Mouse (Mus musculus) thymus, adult 18-20 months (tissue): ENCODE results near the gene Prickle1.

ENCODE experiments used
- DNase-seq, 2 experiments: peaks; one replicate each; pipeline ENCODE4 v3.0.0; 2022; ENCODE audit warnings: mixed read lengths in 2 of 2

Gene Prickle1

DNA sequence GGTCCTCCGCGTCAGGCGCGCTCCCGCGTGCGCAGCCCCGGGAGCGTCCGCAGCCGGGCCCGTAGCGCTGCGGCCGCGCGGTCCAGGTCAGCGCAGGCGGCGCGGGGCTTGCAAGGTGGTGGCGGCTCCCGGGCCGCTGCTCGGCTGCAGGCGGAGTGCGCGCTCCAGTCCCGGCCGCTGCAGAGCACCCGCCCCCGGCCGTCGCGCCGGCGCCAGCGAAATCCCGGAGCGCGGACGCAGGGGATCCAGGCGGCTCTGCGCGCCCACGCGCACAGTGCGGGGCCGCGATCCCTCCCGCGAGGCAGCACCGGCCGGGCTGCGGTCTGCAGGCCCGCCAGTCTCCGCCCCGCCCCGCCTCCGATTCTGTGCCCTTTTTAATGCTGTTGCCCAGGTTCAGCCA is at the start of gene Prickle1:
Prickle1 (minus strand) TSS at position 146 of the 400 bp plus-strand sequence.
- peak; percentile 55 to 57 for DNase-seq

DNA sequence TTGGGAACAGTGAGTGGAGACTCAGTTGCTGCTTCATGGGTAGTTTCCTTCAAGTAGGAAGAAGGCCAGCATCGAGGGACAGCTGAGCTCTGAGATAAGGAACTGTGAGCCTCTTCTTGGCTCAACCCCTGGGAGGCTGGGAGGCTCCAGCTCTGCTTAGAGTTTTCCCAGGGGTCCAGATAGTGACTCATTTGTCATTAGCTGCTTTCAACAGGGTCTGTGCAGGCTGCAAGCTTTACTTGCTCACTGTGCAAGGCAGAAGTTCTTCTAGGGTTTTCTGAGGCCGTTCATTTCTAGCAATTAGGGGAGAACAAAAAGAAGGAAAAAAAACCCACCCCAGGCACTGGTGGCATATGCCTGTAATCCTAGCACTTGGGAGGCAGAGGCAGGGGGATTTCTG is 44.5 kb upstream of the Prickle1 start:
- DNase-seq = no peak

DNA sequence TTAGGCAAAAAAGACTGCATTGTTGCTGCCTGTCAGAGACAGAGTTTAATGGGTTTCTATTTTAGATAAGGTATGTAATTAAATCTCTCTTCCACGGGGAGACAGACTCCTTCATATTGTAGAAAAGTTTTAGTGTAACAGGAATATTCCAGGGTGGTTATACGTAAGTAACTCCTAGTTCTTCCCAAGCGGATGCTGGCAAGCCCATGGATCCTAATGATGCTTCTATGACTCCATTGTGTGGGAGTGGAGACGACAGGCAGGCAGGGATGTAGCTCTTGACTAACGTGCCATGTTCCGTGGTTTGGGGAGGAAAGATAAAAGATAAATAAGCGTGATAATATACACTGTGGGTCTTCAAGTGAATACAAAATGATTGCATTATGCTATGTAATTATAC is 41.3 kb upstream of the Prickle1 start:
- DNase-seq = no peak

DNA sequence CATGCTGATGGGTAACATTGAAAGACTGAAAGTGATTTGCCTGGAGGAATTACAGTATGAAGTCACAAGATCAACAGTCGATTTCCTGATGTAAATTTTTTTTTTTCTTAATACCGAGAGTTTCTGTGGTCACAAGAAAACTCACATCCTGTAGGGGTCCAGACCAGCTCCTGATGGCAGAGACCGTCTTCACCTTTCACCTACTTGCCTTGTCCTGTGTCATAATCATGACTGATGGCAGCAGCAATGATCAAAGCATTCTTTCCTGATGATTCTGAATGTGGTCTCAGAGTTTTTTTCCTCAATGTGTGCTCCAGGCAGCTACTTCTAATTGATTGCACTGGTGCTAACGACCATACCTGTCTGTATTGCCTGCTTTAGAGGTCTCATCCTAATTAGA is 39.9 kb upstream of the Prickle1 start:
- DNase-seq = no peak

DNA sequence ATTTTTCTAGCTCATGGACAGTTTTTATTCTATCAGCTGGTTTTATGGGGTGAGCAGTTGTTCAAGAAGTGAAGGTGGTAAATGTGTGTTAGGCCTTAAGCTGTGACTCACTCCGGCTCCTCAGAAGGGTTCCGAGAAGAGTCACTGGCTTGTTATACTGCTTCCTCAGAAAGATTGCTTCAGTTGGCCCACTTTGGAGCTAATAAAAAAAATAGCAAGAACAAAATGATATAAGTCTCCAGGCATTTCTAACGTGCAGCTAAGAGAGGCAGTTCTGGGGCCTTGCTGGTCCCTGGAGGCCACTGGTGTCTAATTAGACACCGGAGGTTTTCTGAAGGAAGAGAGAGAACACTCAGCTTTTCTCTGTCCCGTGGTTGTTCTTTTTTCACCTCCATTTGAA is 38.8 kb upstream of the Prickle1 start:
- DNase-seq = no peak

DNA sequence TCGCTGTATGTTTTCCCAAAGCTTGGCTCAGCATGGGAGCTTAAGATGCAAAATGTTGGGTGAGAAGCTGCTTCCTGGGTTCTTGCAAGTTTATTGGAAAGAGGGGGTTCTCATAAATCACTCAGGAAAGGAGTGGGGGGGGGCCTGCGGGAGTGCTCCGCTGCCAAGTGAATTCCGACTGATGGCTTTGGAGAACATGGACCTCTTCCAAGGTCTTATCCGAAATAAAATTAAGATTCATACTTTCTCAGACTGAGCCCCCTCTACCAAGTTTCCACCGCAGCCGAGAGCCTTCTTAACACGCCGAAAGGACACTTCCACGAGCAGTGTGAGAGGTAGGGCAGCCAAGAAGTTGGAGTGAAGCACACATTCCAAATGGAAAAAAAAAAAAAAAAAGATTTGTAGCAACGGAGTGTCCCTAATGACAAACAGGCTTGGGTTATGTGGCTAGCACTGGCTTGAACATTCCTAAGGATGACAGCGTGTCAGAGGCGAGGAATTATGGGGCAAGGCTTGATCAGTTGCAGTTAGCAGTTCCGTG is 34.4 kb upstream of the Prickle1 start:
- DNase-seq = no peak

DNA sequence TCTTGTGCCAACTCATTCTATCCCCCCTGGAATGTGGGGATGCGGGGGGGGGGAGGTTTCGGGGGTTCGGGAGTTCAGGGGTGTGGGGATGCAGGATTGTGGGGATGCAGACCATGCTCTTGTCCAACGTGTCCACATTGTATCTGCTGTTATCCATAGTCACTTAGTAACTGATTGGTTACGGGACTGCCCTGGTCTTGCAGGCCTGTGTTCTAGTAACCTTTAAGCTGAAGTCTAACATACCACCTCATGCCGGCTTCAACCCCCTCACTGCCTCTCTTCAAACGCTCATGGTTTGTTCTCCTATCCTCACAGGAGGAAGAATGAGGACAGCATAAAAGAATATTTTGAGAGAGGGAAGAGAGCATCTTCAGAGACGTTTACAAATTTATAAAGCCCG is 33.5 kb upstream of the Prickle1 start:
- DNase-seq = no peak

DNA sequence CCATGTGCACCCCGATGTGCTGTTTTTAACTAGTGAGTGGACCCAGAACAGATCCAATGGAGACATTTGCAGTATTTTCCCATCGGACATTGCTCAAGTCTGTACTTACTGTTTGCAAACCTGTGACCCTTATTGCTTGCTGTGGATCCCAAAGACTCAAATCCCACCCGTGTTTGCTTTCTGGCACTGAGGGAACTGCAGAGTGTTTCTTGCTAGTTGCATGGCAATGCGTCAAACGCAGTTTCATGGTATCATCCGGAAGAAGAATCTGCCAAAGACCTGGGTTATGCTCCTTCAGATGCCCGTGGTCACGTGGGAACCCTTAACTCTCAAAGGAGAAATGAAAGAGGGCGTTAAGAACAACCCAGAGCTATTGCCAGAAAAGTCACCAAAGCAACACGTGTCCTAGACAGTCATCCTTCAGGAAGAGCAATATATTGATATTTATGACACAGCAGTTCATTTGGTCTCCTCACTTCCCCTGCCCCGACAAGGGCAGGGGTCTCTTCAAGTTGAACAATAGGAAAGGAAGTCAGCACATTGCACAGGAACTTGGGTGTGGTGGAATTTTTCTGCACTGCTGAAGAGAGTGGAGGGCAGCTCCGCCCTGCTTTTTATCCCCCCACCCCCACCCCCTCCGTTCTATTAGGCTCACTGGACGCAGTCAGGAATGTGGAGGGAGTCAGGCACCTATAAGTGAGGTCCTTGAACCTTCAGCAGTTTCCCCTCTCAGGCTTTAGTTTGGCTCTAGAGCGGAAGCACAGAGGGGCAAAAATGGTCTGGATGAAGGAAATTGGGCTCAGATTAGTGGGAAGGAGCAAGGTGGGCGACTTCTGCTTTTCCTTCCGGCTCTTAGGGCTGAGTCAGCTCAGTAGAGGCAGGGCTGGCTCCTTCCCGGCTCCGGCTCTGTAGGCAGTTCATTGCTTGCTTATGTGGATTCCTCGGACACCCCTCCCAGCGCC is 32.4 kb upstream of the Prickle1 start:
- DNase-seq = no peak

DNA sequence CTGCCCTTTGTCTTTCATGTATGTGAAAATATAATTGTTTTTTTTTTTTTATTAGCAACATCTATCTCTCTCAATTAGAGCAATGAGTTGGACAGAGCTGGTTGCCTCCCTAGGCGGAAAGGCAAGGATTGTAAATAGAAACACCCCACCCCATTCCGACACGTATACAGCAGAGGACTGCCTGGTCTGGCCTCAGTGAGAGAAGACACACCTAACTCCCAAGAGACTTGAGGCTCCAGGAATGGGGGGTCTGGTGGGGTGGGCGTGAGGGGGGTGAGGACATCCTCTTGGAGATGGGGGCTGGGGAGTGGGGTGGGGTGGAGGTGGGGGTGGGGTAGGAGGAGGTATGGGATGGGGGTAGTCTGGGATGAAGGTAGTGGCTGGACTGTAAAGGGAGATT is 23.9 kb upstream of the Prickle1 start:
- DNase-seq = no peak

DNA sequence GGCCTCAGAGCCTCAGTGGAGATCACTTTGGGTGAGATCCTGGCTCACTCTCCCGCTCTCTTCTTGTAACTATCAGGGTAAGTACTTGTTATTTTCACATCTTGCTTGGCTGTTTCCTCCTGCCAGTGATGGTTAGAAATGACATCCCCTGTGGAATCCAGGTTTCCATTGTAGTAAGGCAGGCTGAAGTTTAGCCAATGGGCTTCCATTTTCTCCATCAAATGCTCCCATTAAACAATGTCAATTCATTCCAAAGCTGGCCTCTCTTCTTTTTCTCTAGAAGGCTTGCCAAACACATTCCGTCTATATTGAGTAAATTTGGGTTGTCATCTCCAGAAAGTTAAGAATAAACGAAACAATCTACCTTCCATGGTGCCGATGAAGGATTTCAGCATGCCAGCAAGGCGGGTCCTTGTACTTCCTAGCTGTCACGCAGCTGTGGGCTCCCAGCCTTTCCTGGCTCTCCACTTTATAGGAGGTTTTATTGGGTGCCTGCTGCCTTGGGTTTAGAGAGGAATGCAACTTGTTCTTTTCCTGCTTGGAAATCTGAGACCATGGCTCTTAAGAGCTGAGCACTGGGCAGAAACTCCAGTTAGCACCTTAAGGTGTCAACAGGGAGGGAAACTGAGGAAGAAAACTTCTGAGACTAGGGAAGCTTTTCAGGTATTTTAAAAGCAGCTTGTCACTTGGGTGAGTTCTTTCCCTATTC is 22.9 kb upstream of the Prickle1 start:
- no peak for DNase-seq

DNA sequence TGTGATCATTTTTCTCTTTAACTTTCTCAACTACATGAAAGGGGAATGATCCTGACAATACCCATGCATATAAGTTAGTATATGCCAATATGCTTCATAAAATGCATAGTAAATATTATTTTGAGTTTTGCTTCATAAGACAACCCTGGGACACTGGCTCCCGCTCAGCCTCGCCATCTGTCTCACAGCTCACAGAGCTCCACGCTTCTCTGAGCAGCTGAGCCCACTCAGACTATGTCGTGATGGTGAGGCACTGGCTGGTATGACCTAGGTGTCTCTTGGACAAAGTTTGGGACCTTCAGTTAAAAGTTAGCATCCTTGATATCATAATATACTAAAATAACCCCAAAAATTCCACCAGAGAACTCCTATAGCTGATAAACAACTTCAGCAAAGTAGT is 20.6 kb upstream of the Prickle1 start:
- DNase-seq = no peak

DNA sequence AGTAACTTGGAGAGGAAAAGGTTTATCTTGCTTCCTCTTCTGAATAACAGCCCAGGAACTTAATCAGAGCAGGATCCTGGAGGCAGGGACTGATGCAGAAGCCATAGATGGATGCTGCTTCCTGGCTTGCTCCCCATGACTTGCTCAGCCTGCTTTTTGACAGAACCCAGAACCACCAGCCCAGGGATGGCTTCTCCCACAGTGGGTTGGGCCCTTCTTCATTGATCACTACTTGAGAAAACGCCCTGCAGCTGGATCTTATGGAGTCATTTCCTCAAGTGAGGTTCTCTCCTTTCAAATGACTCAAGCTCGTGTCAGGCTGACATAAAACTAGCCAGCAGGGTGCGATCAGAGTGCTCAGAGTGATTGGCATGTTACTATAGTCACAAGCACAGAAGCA is 19.3 kb upstream of the Prickle1 start:
- DNase-seq = no peak

DNA sequence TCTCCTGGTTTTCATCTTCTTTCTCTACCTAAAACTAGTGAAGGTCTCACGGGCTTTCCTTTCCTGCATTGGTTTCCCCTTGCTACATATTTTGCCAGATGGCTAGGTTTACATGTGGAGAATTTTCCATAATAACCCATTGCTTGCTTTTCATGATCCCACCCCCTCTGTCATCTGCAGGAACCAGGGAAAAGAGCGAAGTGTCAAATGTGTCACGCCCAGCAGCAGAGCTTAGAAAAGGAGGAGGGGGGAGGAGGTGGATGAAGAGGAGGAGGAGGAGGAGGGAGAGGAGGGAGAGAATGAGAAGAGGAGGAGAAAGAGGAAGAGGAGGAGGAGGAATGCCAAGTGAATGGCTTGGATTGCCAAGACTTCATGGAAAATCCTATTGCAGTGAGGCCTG is 17.9 kb upstream of the Prickle1 start:
- no peak for DNase-seq

DNA sequence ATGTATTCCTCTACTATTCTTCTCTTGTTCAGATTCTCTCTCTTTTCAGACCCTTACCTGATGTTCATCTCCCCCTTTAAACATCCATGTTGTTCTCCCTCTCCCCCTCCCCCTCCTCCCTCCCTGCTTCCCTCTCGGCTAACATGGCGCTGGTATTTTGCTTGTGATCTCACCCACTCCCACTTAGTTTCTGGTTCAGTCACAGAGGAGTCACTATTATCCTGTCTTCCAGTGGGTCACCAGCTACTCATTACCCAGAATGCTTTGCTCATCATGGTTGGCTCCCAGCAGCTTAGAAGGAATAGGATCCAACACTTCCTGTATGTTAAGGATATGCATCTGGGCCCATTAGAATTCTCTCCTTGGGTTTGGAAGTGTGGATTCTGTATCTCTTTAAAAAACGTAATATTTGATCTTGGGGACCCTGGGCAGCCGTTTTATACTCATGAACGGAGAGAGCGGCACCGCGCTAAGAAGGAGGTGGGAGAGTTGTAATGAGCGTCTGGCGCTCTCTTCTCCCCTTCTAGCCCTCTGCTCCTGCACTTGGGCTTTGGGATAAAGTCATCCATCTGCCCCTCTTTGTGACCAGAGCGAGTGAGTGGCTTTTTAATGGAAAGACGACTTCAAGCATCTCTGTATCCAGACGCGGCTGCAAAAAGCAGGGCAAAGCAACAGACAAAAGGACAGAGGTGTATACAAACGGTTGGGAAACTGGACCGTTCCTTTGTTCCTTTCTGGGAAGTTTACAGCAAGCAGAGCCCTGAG is 16.0 kb upstream of the Prickle1 start:
- no peak for DNase-seq

DNA sequence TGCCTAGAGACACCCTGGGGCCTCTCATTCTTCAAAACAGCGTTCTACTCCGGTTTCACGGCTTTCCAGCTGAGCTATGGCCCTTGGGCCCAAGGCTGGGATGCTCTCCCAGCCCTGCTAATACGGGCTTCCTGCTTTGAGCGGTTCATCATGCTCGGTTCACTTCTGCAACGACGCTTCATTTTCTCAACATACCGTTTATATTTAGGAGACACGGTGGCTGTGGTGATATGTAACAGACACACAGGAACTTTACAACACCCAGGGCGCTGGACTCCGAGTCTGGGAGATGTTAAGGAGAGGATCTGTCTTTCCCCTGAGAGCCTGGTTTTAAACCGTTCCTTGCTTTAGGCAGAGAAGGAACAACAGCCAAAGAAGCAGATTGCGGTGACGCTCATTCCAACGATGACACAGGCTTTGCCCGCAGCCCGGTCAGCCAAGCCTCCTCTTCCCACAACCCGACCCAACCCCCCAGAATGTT is 15.1 kb upstream of the Prickle1 start:
- no peak for DNase-seq

DNA sequence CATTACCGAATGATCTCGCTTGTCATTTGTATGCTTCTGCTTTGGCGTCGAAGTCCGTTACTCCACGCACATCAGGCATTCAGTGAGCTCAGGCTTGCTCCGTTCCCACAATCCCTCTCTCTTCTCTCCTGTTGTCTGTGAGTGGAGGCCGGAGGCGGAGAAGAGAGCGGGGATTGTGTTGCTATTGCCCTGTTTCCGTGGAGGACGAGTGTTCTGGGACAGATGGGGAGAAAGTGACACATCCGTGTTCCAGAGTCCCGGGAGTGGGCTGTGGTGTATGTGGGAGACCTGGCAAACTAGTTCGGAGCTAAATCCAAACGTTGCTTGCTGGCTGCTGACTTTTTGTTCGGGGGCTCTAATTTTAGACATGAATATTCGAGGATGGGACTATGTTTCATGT is 14.6 kb upstream of the Prickle1 start:
- DNase-seq = no peak

DNA sequence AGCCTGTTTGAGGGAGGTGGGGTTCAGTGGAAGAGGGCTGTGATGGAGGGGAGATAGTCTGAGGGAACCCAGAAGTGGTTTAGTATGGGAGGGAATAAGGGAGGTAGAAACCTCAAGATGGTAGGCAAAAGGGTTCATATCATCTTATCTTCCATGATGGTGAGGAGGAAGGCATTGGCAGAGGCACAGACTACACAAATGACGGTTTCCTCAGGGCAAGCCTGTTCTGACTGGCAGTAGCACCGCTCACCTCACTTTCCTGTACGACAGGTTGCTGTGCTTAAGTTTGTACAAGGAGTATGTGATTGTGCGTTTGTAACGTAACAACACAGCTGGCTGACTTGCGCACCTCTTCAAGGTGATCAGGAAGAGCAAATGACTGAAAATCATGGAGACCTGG is 7.2 kb upstream of the Prickle1 start:
- DNase-seq = no peak

DNA sequence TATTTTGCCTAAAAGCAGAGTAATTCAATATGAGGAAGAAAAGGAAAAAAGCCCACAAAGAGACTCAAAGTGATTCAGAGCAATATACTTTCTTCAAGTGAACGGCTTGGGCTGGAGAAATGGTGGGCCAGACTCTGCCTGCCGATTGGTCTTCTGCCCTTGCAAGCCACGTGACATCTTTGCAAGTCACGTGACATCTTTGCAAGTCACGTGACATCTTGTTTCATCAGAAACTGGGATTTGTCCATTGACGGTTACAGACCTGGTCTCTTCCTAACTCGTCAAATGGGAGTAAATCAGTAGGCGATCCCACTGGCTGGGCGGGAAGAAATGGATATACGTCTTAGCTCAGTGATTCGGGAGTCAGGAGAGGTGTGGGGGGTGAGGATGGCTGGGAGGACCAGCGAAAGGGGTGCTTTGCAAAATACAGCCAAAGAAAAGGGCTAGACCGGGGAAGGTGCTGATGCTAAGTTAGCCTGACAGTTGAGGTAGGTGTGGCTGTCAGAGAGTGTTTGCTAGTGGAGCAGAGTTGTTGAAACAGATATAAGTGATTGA is 5.8 kb upstream of the Prickle1 start:
- DNase-seq = no peak

DNA sequence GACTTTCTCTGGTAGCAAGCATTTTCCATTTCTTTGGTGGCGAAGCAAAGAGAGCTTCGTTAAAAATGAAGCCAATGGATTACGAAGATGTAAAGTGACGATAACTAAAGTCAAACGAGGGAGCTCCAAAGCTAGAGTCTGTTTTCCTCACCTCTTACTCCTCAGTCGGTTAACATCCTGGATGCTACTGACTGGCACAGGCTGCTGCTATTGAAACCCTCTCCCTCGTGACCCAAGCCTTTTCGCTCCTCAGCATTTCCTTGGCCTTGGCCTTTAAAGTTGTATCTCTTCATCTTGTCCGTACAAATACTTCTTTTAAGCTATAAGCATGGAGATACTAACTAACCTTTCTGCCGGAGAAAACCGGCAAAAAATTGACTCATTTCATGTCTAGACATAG is 1.3 kb upstream of the Prickle1 start:
- no peak for DNase-seq

DNA sequence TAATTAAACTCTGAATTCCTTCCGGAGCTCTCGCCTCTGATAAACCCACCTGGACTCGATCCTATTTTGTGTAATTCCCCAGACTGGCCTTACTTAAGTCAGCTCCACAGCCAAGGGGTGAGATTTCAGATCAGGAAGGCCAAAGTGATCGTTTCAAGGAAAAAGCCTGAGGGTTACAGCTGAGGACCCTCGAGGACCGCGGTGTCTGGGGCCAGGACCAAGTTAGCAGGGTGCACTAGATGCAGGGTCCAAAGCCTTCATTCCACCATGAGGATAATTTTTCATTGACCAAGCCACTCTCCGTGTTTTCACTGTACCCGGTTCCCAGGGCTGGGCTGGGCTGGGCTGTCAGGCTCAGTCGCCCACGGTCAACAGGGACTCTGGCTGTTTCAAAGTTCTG is 594 bp upstream of the Prickle1 start:
- DNase-seq = peak; percentile 11 to 46

DNA sequence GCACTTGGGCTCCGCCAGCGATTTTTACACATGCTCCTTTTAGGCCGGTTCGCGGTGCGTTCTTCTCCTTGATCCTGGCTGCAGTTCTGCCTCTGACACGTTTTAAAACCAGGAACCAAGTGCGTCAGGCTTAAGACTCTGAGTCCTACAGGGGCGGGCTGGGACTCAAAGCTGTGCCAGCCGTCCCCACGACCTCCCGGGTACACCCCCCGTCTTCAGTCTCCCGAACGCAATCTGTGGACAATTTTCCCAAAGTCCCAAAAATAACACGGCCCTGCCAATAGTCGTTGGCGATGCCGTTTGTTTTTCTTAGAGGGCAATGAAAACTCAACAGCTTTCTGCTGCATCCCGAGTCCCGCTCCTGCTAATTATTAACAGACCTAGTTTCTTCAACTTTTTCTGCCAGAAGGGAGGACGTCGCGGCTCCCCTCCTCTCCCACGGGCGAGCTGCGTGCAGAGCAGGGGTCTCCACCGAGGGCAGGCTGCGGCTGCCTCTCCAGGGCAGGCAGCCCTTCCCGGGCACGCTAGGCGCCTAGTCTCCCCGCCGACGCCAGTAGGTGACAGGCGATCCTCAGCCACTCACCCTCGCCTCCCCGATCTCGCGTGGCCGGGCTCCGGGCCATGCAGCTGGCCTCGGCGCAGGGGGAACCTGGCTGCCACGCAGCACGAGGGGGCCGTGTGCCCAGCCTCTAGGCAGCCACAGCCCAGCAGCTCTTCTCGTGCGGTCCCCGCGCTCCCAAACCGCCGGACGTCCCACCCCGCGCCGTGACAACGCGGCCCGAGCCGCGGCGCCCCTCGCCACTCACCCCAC is 598 bp downstream of the Prickle1 start:
- DNase-seq = peak; percentile 30 to 33
